Mouse (Mus musculus) heart, embryonic 12.5 days (tissue): Measurements from ENCODE around the gene Fbxo17. TPM values are rescaled to one million over a fixed set of nuclear protein-coding genes. Genes with fewer than 3 reads are reported as not detected.
"Not testable (repeated sequence)": the region's sequence is repeated elsewhere in the genome, so short reads cannot be mapped to it uniquely, and the experiment has no call there.

Source experiments
- ATAC-seq: fragments of 200-750 bp; cut with Nextera tagmentation; 2 replicates; pipeline ENCODE4 v1.8.0; 2017; ENCODE audit warnings: moderate TSS enrichment, moderate library complexity; ENCODE audit not compliant: insufficient number of reproducible peaks, low FRiP score
- H3K27ac ChIP-seq: fragments of 300-500 bp; sonication (generic); 2 replicates; pipeline ENCODE4 v1.5.1; 2016; ENCODE audit warnings: mild to moderate bottlenecking, moderate library complexity; ENCODE audit not compliant: poor library complexity, severe bottlenecking
- H3K27me3 ChIP-seq: fragments of 300-500 bp; sonication (generic); replicated peaks from 2 replicates; pipeline ENCODE4 v1.6.1; 2016; ENCODE audit warnings: mild to moderate bottlenecking, moderate library complexity
- H3K36me3 ChIP-seq: fragments of 300-500 bp; sonication (generic); 2 replicates; pipeline ENCODE4 v1.6.1; 2016; ENCODE audit warnings: mild to moderate bottlenecking, moderate library complexity
- H3K4me1 ChIP-seq: fragments of 300-500 bp; sonication (generic); replicated peaks from 2 replicates; pipeline ENCODE4 v1.6.1; 2016; ENCODE audit warnings: mild to moderate bottlenecking
- H3K4me2 ChIP-seq: fragments of 300-500 bp; sonication (generic); 2 replicates; pipeline ENCODE4 v1.6.1; 2016; ENCODE audit warnings: mild to moderate bottlenecking, moderate library complexity
- H3K4me3 ChIP-seq: fragments of 300-500 bp; sonication (generic); 2 replicates; pipeline ENCODE4 v1.5.1; 2016; ENCODE audit warnings: mild to moderate bottlenecking
- H3K9ac ChIP-seq: fragments of 300-500 bp; sonication (generic); 2 replicates; pipeline ENCODE4 v1.6.1; 2016; ENCODE audit warnings: mild to moderate bottlenecking, moderate library complexity
- H3K9me3 ChIP-seq: fragments of 300-500 bp; sonication (generic); replicated peaks from 2 replicates; pipeline ENCODE4 v1.6.1; 2016; ENCODE audit warnings: mild to moderate bottlenecking, moderate library complexity
- WGBS: fragments of 180-500 bp; shearing (Covaris S2); methylation state at CpG from one replicate; pipeline ENCODE4 v1.1.7; 2016; 5-methylcytosine and 5-hydroxymethylcytosine counted together
- polyA plus RNA-seq: library from polyadenylated mRNA; unstranded; fragments of >200 nt; fragmentation: Nextera tagmentation; extraction: Ambion mirVana; gene quantifications from 2 replicates; pipeline ENCODE4 v1.2.1, GENCODE M21; 2016

Fbxo17 gene
- polyA plus RNA-seq, 1 experiment from 2014 or later: 9.9 TPM

DNA sequence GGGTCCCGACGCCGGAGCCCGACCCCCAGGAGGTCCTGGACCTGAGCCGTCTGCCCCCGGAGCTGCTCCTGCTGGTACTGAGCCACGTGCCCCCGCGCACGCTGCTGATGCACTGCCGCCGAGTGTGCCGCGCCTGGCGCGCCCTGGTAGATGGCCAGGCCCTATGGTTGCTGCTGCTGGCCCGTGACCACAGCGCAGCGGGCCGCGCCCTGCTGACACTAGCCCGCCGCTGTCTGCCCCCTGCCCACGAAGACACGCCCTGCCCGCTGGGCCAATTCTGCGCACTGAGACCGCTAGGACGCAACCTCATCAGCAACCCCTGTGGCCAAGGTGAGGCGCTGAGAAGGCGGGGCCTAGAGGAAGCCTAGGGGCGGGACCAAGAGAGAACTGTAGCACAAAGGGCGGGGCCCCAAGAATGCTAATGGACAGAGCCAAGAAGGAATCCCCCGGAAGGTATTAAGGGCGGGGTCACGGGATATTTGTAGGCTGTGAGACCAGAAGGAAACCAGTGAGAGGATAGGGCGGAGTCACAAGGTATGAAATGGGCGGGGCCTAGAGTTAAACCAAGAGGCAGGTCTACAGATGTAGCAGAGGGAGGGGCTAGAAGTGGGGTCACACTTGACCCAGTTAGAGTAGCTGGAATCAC is 23.2 kb upstream of the Fbxo17 start:
- peak; percentile 77 for ATAC-seq
- Histone ChIP-seq H3K36me3 (no peaks in the 10 kb centered on the region), H3K4me2 (peak overlapping the region; percentile 83), H3K9ac (peak overlapping the region; percentile 52), H3K4me1 (no peaks in the 10 kb centered on the region), H3K9me3 (no peaks in the 10 kb centered on the region), H3K4me3 (peak overlapping the region; percentile 51), H3K27ac (no peak overlapping the region), H3K27me3 (peaks cover 18% of the 10 kb centered on the region)
- WGBS: 1% methylated on average over 37 of the region's 38 CpGs

DNA sequence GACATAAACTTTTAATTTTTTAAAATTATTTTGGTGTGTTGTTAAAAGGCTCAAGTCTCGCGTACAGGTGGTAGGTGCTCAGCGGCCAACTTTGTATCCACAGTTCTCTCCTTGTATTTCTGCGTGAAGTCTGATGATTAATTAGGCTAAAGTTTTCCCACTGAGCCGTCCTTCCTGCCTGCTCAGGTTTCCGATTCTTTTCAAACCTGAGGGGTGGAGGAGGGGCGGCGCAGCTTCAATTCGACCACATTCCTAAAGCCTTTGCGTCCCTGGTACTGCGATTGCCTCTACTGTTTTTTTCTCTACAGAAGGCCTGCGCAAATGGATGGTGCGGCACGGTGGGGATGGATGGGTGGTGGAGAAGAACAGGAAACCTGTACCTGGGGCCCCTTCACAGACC is 22.2 kb upstream of the Fbxo17 start:
- no peak overlapping the region for H3K27ac ChIP-seq
- H3K4me1 ChIP-seq: no peaks in the 10 kb centered on the region
- ATAC-seq: no peak
- H3K9ac ChIP-seq: no peak overlapping the region
- H3K4me3 ChIP-seq: no peak overlapping the region
- peaks cover 18% of the 10 kb centered on the region for H3K27me3 ChIP-seq
- H3K4me2 ChIP-seq: peak overlapping the region; percentile 28; the same call in 1 of the 2 replicates
- H3K36me3 ChIP-seq: no peaks in the 10 kb centered on the region
- H3K9me3 ChIP-seq: no peaks in the 10 kb centered on the region
- 12% methylated on average over 14 of the region's 14 CpGs for WGBS

DNA sequence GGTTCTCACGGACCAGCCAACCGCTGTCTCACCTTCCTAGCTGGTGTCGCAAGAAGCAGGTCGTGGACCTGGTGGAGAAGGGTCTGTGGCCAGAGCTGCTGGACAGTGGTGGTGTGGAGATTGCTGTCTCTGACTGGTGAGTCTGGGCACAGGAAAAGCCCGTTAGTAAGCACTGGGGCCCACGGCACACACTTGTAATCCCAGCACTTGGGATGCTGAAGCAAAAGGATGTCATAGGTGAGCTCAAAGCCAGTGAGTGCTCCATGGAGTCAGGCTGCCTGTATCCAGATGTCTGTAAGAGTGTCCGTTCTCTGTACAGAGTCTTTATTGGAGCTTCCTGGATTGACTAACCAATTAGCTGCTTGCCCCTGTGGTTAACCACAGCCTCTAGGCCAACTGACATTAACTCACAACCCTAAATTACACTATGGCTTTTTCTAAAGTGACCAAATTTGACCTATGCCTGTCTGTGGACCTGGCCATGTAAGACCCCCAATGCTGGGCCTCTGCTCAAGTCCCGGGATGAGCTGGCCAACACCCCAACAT is 21.6 kb upstream of the Fbxo17 start:
- Histone ChIP-seq H3K9ac (no peak overlapping the region), H3K27ac (no peak overlapping the region)
- 60% methylated on average over 8 of the region's 8 CpGs for WGBS

DNA sequence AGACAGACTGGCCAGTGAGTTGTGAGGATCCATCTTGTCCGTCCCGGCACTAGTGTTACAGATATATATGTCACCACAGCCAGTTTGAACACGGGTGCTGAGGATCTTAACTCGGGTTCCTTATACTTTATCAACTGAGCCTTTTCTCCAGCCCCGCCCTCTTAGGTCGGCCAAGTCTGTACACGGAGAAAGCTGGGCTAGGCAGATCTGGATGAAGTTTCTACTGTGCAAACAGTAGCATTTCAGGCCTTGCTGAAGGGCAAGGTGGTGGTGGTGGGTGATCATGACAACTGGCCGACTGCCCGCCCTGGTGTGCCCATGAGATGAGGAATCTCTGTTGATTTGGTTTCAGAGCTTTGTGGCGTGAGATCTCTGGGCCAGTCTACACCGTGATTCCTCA is 19.3 kb upstream of the Fbxo17 start:
- H3K9me3 ChIP-seq: peaks cover 11% of the 10 kb centered on the region; the same call in 1 of the 2 replicates
- H3K4me1 ChIP-seq: no peaks in the 10 kb centered on the region
- H3K36me3 ChIP-seq: peaks cover 3% of the 10 kb centered on the region; the same call in 1 of the 2 replicates
- H3K27ac ChIP-seq: no peak overlapping the region
- no peak overlapping the region for H3K4me3 ChIP-seq
- 83% methylated on average over 11 of the region's 11 CpGs for WGBS
- H3K27me3 ChIP-seq: peaks cover 16% of the 10 kb centered on the region
- H3K4me2 ChIP-seq: no peak overlapping the region
- no peak for ATAC-seq
- no peak overlapping the region for H3K9ac ChIP-seq

More for the DNA sequence above, 21.6 kb upstream of the Fbxo17 start:
- Histone ChIP-seq H3K27me3 (peaks cover 18% of the 10 kb centered on the region), H3K4me2 (peak overlapping the region; percentile 28; the same call in 1 of the 2 replicates), H3K4me3 (no peak overlapping the region), H3K4me1 (no peaks in the 10 kb centered on the region), H3K36me3 (no peaks in the 10 kb centered on the region), H3K9me3 (0 out of 2 replicates have a peak, but pooled peaks cover under 1% of the 10 kb centered on the region)
- no peak for ATAC-seq

DNA sequence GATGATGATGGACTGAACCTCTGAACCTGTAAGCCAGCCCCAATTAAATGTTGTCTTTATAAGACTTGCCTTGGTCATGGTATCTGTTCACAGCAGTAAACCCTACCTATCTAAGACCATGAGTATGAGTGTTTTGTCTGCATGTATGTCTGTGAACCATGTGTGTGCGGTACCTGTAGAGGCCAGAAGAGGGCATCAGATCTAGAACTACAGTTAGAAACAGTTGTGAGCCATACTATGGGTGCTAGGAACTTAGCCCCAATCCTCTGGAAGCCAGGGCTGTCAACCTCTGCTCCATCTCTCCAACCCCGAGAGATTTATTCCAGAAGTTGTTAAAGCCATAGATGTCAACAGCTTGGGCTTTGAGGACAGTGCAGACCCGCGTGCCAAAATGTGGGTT is 16.3 kb upstream of the Fbxo17 start:
- H3K27ac ChIP-seq: no peak overlapping the region
- H3K36me3 ChIP-seq: peaks cover 3% of the 10 kb centered on the region; the same call in 1 of the 2 replicates
- no peaks in the 10 kb centered on the region for H3K4me1 ChIP-seq
- ATAC-seq: no peak
- no peaks in the 10 kb centered on the region for H3K27me3 ChIP-seq
- no peak overlapping the region for H3K9ac ChIP-seq
- H3K9me3 ChIP-seq: peaks cover 13% of the 10 kb centered on the region; the same call in 1 of the 2 replicates
- WGBS: 91% methylated on average over 4 of the region's 4 CpGs
- no peak overlapping the region for H3K4me2 ChIP-seq
- H3K4me3 ChIP-seq: no peak overlapping the region

DNA sequence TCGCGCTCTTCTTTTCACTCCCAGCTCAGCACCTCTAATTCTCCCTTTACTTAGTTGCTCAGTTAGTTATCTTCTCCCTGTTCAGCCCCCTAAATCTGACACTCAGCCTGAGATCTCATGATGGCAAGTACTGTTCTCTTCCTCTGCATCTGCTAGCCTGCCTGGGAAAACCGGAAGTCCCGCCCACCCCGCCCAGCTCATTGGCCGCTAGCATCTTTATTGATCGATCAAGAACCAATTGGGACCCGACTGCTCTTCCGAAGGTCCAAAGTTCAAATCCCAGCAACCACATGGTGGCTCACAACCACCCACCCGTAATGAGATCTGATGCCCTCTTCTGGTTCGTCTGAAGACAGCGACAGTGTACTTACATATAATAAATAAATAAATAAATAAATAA is 15.3 kb upstream of the Fbxo17 start:
- H3K27ac ChIP-seq, H3K9ac ChIP-seq, H3K4me2 ChIP-seq, ATAC-seq, H3K4me3 ChIP-seq, H3K4me1 ChIP-seq, H3K36me3 ChIP-seq, H3K27me3 ChIP-seq: not testable (repeated sequence)
- H3K9me3 ChIP-seq: peaks cover 13% of the 10 kb centered on the region
- 89% methylated on average over 12 of the region's 12 CpGs for WGBS

DNA sequence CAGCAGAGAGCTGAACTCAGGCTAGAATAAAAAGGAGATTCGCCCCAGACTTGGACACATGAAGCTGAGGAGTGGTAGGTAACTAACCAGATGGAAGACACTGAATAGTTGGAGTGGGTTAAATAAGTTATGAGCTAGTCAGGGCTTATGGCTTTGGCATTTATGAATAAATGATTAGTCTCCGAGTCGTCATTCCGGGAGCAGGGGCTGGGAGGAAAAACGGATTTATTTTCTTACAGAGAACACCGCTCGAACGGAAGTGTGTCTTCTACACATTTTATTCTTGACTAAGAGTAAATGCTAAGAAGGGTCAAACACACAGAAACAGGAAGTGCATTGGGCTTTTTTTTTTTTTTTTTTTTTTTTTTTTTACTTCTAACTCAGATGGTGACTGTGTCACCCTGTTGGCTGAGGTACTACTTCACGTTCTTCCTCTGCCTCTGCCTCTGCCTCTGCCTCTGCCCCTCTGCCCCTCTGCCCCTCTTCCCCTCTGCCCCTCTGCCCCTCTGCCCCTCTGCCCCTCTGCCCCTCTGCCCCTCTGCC is 13.9 kb upstream of the Fbxo17 start:
- H3K27ac ChIP-seq: no peak overlapping the region
- peaks cover 3% of the 10 kb centered on the region; the same call in 1 of the 2 replicates for H3K36me3 ChIP-seq
- ATAC-seq: no peak
- no peak overlapping the region for H3K9ac ChIP-seq
- H3K4me2 ChIP-seq: no peak overlapping the region
- 64% methylated on average over 9 of the region's 9 CpGs for WGBS
- H3K9me3 ChIP-seq: peaks cover 20% of the 10 kb centered on the region
- H3K27me3 ChIP-seq: no peaks in the 10 kb centered on the region
- no peaks in the 10 kb centered on the region for H3K4me1 ChIP-seq
- H3K4me3 ChIP-seq: no peak overlapping the region

DNA sequence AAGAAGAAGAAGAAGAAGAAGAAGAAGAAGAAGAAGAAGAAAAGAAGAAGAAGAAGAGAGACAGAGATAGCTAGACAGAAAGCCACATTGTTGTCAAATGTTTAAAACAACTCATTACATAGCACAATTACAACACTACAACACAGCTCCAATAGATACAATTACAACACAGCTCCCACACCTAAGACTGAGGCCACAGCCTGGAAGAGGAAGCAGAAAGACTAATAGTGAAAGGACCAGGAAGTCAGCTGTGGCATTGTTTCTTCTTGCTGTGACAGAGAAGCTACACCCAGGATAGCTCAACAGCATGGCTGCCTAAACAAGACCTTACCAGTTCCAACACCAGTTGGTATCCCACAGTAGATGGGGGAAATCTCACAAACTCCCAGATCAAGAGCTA is 7.2 kb upstream of the Fbxo17 start:
- H3K36me3 ChIP-seq: no peaks in the 10 kb centered on the region
- no peak overlapping the region for H3K9ac ChIP-seq
- no peak overlapping the region for H3K4me3 ChIP-seq
- H3K4me1 ChIP-seq: peaks cover 15% of the 10 kb centered on the region
- ATAC-seq: no peak
- H3K27ac ChIP-seq: no peak overlapping the region
- H3K27me3 ChIP-seq: no peaks in the 10 kb centered on the region
- H3K9me3 ChIP-seq: peaks cover 9% of the 10 kb centered on the region
- H3K4me2 ChIP-seq: no peak overlapping the region

DNA sequence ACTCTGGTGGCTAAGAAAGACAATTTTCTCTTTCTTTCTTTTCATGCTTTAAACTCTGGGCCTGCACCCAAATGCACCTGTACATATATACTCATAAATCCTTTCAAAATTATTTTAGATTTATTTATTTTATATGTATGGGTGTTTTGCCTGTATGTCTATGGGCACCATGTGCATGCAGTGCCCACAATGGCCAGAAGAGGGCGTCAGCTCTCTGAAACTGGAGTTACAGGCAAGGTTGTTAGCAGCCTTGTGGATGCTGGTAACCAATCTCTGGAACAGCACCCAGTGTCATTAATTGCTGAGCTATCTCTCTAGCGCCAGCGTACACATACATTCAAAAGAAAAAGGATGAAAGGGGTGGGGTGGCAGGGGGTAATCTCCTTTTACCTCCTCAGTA is 5.6 kb upstream of the Fbxo17 start:
- H3K4me1 ChIP-seq: peaks cover 27% of the 10 kb centered on the region
- no peaks in the 10 kb centered on the region for H3K36me3 ChIP-seq
- no peak overlapping the region for H3K4me2 ChIP-seq
- no peak overlapping the region for H3K27ac ChIP-seq
- no peaks in the 10 kb centered on the region for H3K27me3 ChIP-seq
- H3K9me3 ChIP-seq: peaks cover 6% of the 10 kb centered on the region
- no peak overlapping the region for H3K4me3 ChIP-seq
- no peak for ATAC-seq
- no peak overlapping the region for H3K9ac ChIP-seq
- WGBS: 66% methylated on average over 3 of the region's 3 CpGs

DNA sequence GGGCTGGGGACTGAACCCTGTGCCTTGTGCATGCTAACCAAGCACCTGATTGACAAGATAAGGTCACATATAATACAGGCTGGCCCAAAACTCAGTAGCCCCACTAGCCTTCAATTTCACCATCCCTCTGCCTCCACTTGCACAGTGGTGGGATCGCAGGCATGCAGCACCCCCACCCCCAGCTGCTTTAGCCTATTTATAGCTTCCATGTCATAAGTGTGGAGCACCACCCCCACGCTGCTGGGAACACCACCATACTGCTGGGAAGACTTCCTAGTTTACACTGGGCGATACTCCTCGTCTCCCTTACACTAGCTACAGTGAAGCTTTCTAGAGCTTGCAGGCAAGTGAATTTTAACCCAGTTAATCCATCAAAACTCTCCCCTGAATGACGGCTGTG is 1.9 kb upstream of the Fbxo17 start:
- Histone ChIP-seq H3K4me3 (no peak overlapping the region), H3K4me1 (peaks cover 36% of the 10 kb centered on the region), H3K9ac (no peak overlapping the region), H3K36me3 (no peaks in the 10 kb centered on the region), H3K27me3 (no peaks in the 10 kb centered on the region), H3K27ac (no peak overlapping the region; the same call in 1 of the 2 replicates), H3K4me2 (no peak overlapping the region), H3K9me3 (no peaks in the 10 kb centered on the region)
- 44% methylated on average over 5 of the region's 5 CpGs for WGBS
- no peak for ATAC-seq

DNA sequence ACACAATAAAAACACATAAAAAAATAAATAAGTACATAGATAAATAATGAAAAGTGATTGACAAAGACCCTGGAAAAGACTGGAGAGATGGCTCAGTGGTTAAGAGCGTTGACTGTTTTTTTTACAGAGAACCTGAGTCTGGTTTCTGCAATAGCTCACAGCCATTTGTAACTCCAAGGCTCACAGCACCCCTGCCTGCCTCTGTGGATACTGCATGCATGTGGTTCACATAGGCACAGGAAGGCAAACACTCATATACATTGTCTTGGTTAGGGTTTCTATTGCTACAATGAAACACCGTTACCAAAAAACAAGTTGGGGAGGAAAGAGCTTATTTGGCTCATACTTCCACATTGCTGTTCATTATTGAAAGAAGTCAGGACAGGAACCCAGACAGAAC is 1.0 kb upstream of the Fbxo17 start:
- H3K4me2 ChIP-seq: no peak overlapping the region
- no peak overlapping the region for H3K27ac ChIP-seq
- H3K4me1 ChIP-seq: peaks cover 36% of the 10 kb centered on the region
- ATAC-seq: no peak
- no peaks in the 10 kb centered on the region for H3K27me3 ChIP-seq
- no peak overlapping the region for H3K4me3 ChIP-seq
- no peaks in the 10 kb centered on the region for H3K9me3 ChIP-seq
- 94% methylated on average over 2 of the region's 2 CpGs for WGBS
- H3K9ac ChIP-seq: no peak overlapping the region
- no peaks in the 10 kb centered on the region for H3K36me3 ChIP-seq
